Mouse (Mus musculus): Measurements from ENCODE around the gene Nrxn1. TPM values are rescaled to one million over a fixed set of nuclear protein-coding genes. Genes with fewer than 3 reads are reported as not detected.

Nrxn1 gene
- polyA plus RNA-seq, 1 experiment from 2014 or later: 161 TPM

DNA sequence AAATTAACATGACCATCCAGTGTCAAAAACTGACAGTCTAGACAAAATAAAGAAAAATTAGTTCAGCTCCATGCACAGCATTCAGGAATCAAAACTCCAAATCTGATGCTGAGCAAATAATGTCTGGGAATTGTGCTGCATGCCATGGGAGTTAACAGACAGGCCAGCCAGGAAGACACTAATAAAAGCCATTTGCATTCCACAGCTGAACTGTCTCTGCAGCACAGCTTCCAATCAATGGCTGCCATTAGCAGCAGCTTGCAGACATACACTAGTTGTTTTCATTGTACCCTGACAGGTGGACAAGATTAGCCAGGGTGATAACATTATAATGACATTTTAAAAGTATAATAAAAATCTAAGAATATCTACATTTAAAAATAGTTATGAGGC lies 255.9 kb downstream of the Nrxn1 start:
- Histone ChIP-seq H3K27me3 (no peaks in the 10 kb centered on the region), H3K4me3 (no peak overlapping the region), H3K36me3 (no peaks in the 10 kb centered on the region), H3K9ac (replicated peaks) (no peak overlapping the region), H3K4me1 (peaks cover 9% of the 10 kb centered on the region), H3K9me3 (no peaks in the 10 kb centered on the region), H3K4me2 (replicated peaks) (no peak overlapping the region), H3K27ac (replicated peaks) (peak overlapping the region; percentile 33; the same call in 1 of the 2 replicates)
- ATAC-seq (replicated peaks): peak; percentile 43; the same call in 1 of the 2 replicates

GRCm38 (mm10) chr17:90836154-90837021 lies 256.5 kb downstream of the Nrxn1 start:
- H3K4me2 ChIP-seq (replicated peaks): no peak overlapping the region
- H3K27ac ChIP-seq (replicated peaks): peak overlapping the region; percentile 23; the same call in 1 of the 2 replicates
- H3K36me3 ChIP-seq: no peaks in the 10 kb centered on the region
- peak; percentile 23; the same call in 1 of the 2 replicates for ATAC-seq (replicated peaks)
- no peak overlapping the region for H3K4me3 ChIP-seq
- H3K4me1 ChIP-seq: peaks cover 9% of the 10 kb centered on the region
- H3K27me3 ChIP-seq: no peaks in the 10 kb centered on the region
- H3K9me3 ChIP-seq: no peaks in the 10 kb centered on the region
- no peak overlapping the region for H3K9ac ChIP-seq (replicated peaks)
- WGBS: 49% methylated on average over 4 of the region's 4 CpGs

- Histone ChIP-seq H3K4me2 (replicated peaks) (no peak overlapping the region), H3K4me1 (0 out of 2 replicates have a peak, but pooled peaks cover 4% of the 10 kb centered on the region), H3K9me3 (no peaks in the 10 kb centered on the region), H3K9ac (replicated peaks) (no peak overlapping the region), H3K4me3 (no peak overlapping the region), H3K27ac (replicated peaks) (no peak overlapping the region), H3K27me3 (no peaks in the 10 kb centered on the region), H3K36me3 (no peaks in the 10 kb centered on the region)
- 76% methylated on average over 2 of the region's 2 CpGs for WGBS
- no peak for ATAC-seq (replicated peaks)
These were observed 274.5 kb downstream of the Nrxn1 start for GRCm38 (mm10) chr17:90818340-90818739.

DNA sequence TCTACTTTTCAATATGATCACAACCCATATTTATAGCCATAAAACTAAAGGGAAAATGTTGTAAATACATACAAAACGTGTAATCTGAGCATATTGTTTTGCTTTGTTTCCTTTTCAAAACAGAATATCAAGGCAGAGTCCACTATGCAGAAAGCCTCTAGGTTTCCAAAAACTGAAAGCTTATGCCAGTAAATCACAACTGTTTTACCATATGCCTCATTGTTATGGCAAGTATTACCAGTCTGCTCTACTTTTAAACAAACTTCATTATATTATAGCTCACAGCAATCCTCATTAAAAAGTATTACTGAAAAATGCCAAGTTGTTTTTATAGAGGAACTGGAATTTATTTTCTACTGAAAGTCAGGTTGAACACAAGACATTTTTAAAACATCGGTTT lies 275.0 kb downstream of the Nrxn1 start:
- ATAC-seq (replicated peaks): peak; percentile 76
- no peaks in the 10 kb centered on the region for H3K9me3 ChIP-seq
- 72% methylated on average over 2 of the region's 2 CpGs for WGBS
- H3K9ac ChIP-seq (replicated peaks): no peak overlapping the region
- H3K36me3 ChIP-seq: no peaks in the 10 kb centered on the region
- no peak overlapping the region for H3K4me2 ChIP-seq (replicated peaks)
- no peak overlapping the region for H3K27ac ChIP-seq (replicated peaks)
- 0 out of 2 replicates have a peak, but pooled peaks cover 4% of the 10 kb centered on the region for H3K4me1 ChIP-seq
- no peaks in the 10 kb centered on the region for H3K27me3 ChIP-seq
- H3K4me3 ChIP-seq: no peak overlapping the region

DNA sequence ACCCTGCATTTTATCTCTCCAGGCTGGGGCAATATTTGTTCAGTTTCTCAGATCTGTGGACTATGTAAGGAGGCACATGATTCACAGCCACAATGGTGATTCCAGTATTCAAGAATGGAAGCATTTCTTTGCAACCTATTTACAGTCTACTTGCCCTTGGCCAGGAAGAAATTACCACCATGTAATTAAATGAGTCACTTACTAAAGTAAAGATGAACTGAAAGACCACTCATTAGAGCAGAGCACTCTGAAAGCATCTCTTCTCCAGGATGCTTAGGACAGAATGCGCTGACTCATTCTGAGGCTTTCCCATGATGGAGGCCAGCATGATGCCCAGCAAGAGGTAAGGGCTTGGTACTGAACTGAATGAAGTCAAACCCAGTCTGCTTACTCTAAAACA lies 277.6 kb downstream of the Nrxn1 start:
- Histone ChIP-seq H3K9me3 (no peaks in the 10 kb centered on the region), H3K27ac (replicated peaks) (no peak overlapping the region), H3K9ac (replicated peaks) (no peak overlapping the region), H3K27me3 (no peaks in the 10 kb centered on the region), H3K36me3 (no peaks in the 10 kb centered on the region), H3K4me1 (0 out of 2 replicates have a peak, but pooled peaks cover 4% of the 10 kb centered on the region), H3K4me3 (no peak overlapping the region), H3K4me2 (replicated peaks) (no peak overlapping the region)
- no peak for ATAC-seq (replicated peaks)
- WGBS: 97% methylated on average over 1 of the region's 1 CpGs

GRCm38 (mm10) chr17:90813760-90814159 lies 279.1 kb downstream of the Nrxn1 start:
- Histone ChIP-seq H3K4me1 (0 out of 2 replicates have a peak, but pooled peaks cover 4% of the 10 kb centered on the region), H3K4me2 (replicated peaks) (no peak overlapping the region), H3K9me3 (no peaks in the 10 kb centered on the region), H3K27me3 (no peaks in the 10 kb centered on the region), H3K36me3 (no peaks in the 10 kb centered on the region), H3K4me3 (no peak overlapping the region), H3K9ac (replicated peaks) (no peak overlapping the region), H3K27ac (replicated peaks) (no peak overlapping the region)
- ATAC-seq (replicated peaks): no peak

- Histone ChIP-seq H3K4me2 (replicated peaks) (no peak overlapping the region), H3K9ac (replicated peaks) (no peak overlapping the region), H3K4me1 (0 out of 2 replicates have a peak, but pooled peaks cover 4% of the 10 kb centered on the region), H3K4me3 (no peak overlapping the region), H3K9me3 (no peaks in the 10 kb centered on the region), H3K27me3 (no peaks in the 10 kb centered on the region), H3K36me3 (no peaks in the 10 kb centered on the region), H3K27ac (replicated peaks) (no peak overlapping the region)
- WGBS: 81% methylated on average over 2 of the region's 2 CpGs
- ATAC-seq (replicated peaks): no peak
These were observed 280.4 kb downstream of the Nrxn1 start for GRCm38 (mm10) chr17:90812485-90812884.

- H3K27me3 ChIP-seq: no peaks in the 10 kb centered on the region
- H3K4me3 ChIP-seq: no peak overlapping the region
- peak; percentile 82 for ATAC-seq (replicated peaks)
- H3K36me3 ChIP-seq: no peaks in the 10 kb centered on the region
- no peak overlapping the region for H3K27ac ChIP-seq (replicated peaks)
- no peak overlapping the region for H3K4me2 ChIP-seq (replicated peaks)
- no peaks in the 10 kb centered on the region for H3K9me3 ChIP-seq
- H3K9ac ChIP-seq (replicated peaks): no peak overlapping the region
- H3K4me1 ChIP-seq: 0 out of 2 replicates have a peak, but pooled peaks cover 4% of the 10 kb centered on the region
- 66% methylated on average over 8 of the region's 8 CpGs for WGBS
These were observed 283.4 kb downstream of the Nrxn1 start for GRCm38 (mm10) chr17:90809197-90810163.

DNA sequence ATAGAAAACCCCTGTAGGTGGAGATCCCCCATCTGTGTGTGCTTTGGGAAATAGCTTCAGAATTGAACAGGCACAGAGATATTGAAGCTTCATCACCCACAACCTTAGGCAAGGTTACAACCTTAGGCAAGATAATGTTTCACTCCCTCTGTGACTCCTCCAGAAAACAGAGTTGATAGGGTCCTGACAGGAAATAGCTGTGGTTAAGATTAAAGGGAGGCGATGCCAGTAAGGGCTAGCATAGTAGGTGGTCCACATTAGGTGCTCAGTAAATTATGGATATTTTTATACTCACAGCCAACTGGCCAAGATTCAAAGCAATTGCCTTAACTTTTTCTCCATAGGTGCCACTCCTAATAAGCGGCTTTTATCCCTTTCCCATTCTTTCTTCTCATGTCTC lies 284.6 kb downstream of the Nrxn1 start:
- WGBS: 66% methylated on average over 2 of the region's 2 CpGs
- no peak overlapping the region for H3K27ac ChIP-seq (replicated peaks)
- no peak overlapping the region for H3K4me3 ChIP-seq
- H3K9me3 ChIP-seq: no peaks in the 10 kb centered on the region
- no peaks in the 10 kb centered on the region for H3K36me3 ChIP-seq
- H3K27me3 ChIP-seq: no peaks in the 10 kb centered on the region
- no peak for ATAC-seq (replicated peaks)
- H3K9ac ChIP-seq (replicated peaks): no peak overlapping the region
- H3K4me1 ChIP-seq: no peaks in the 10 kb centered on the region
- H3K4me2 ChIP-seq (replicated peaks): no peak overlapping the region

DNA sequence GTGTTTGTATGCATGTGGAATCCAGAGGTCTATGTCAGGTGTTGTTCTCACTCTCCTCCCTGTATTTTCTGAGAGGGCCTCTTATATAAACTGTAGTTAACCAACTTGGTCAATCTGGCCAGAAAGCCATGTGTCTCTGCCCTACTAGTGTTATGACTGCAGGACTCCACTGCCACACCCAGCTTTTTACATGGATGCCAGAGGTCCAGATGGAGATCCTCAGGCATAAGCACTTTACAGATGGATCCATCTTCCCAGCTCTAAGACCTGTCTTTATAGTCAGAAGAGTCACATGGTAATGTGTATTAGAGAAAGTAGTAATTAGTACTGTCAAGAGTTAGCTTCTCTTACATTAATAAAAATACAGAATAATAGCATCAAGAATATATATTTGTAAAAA lies 285.7 kb downstream of the Nrxn1 start:
- H3K36me3 ChIP-seq: no peaks in the 10 kb centered on the region
- H3K4me1 ChIP-seq: no peaks in the 10 kb centered on the region
- H3K27me3 ChIP-seq: no peaks in the 10 kb centered on the region
- no peaks in the 10 kb centered on the region for H3K9me3 ChIP-seq
- H3K27ac ChIP-seq (replicated peaks): no peak overlapping the region
- no peak overlapping the region for H3K9ac ChIP-seq (replicated peaks)
- no peak overlapping the region for H3K4me2 ChIP-seq (replicated peaks)
- no peak overlapping the region for H3K4me3 ChIP-seq
- ATAC-seq (replicated peaks): no peak

DNA sequence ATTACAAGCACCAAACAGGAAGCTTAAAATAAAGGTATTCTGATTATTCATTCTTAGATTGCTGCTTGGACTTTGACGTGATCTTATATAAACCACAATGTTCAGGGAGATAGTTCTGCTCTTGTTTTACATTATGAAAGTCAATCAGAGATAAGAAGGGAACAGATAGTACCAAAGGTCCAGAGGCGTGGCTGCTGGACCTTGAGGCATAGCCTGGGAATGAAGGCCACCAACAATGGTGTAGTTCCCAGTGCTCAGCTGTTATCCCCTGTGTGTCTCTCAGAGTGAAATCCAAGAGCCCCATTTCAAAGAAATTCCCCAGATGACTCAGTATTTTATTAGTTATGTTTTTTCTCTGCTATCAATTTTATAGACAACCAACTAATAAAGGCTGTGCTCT lies 294.2 kb downstream of the Nrxn1 start:
- Histone ChIP-seq H3K27me3 (no peaks in the 10 kb centered on the region), H3K9ac (replicated peaks) (no peak overlapping the region), H3K27ac (replicated peaks) (no peak overlapping the region), H3K9me3 (no peaks in the 10 kb centered on the region), H3K4me2 (replicated peaks) (no peak overlapping the region), H3K4me1 (peaks cover 7% of the 10 kb centered on the region; the same call in 1 of the 2 replicates), H3K36me3 (no peaks in the 10 kb centered on the region), H3K4me3 (no peak overlapping the region)
- ATAC-seq (replicated peaks): no peak
- 91% methylated on average over 2 of the region's 2 CpGs for WGBS

All from forebrain, embryonic 15.5 days (tissue).